Mouse (Mus musculus) heart, embryonic 10.5 days (tissue): ENCODE results near the gene Ccdc91. TPM values are rescaled to one million over a fixed set of nuclear protein-coding genes. Genes with fewer than 3 reads are reported as not detected.

Source experiments
- DNase-seq: peaks from one replicate; pipeline ENCODE4 v3.0.0-alpha.2; 2017; ENCODE audit warnings: low spot score
- H3K27ac ChIP-seq: fragments of 300-500 bp; sonication (generic); 2 replicates; pipeline ENCODE4 v1.5.1; 2016; ENCODE audit warnings: mild to moderate bottlenecking
- H3K27me3 ChIP-seq: fragments of 300-500 bp; sonication (generic); 2 replicates; pipeline ENCODE4 v1.6.1; 2016; ENCODE audit warnings: mild to moderate bottlenecking; ENCODE audit not compliant: poor library complexity, insufficient read depth, severe bottlenecking
- H3K36me3 ChIP-seq: fragments of 300-500 bp; sonication (generic); 2 replicates; pipeline ENCODE4 v1.6.1; 2016; ENCODE audit warnings: mild to moderate bottlenecking, moderate library complexity
- H3K4me1 ChIP-seq: fragments of 300-500 bp; sonication (generic); 2 replicates; pipeline ENCODE4 v1.6.1; 2016; ENCODE audit warnings: mild to moderate bottlenecking
- H3K4me3 ChIP-seq: fragments of 300-500 bp; sonication (generic); 2 replicates; pipeline ENCODE4 v1.5.1; 2016; ENCODE audit warnings: mild to moderate bottlenecking, moderate library complexity
- H3K9me3 ChIP-seq: fragments of 300-500 bp; sonication (generic); 2 replicates; pipeline ENCODE4 v1.6.1; 2016; ENCODE audit warnings: mild to moderate bottlenecking, moderate library complexity
- WGBS: fragments of 180-500 bp; shearing (Covaris S2); methylation state at CpG from one replicate; pipeline ENCODE4 v1.1.7; 2016; 5-methylcytosine and 5-hydroxymethylcytosine counted together
- polyA plus RNA-seq: library from polyadenylated mRNA; unstranded; fragments of >200 nt; fragmentation: Nextera tagmentation; extraction: Ambion mirVana; gene quantifications from 2 replicates; pipeline ENCODE4 v1.2.1, GENCODE M21; 2016

Ccdc91 gene
- polyA plus RNA-seq, 1 experiment from 2014 or later, result 24.6 TPM

- Histone ChIP-seq H3K36me3 (no peaks in the 10 kb centered on the region), H3K27ac (no peak overlapping the region), H3K27me3 (no peaks in the 10 kb centered on the region), H3K4me1 (peaks cover 10% of the 10 kb centered on the region), H3K9me3 (no peaks in the 10 kb centered on the region), H3K4me3 (no peak overlapping the region)
- no peak for DNase-seq
- WGBS, result 84% methylated on average over 3 of the region's 3 CpGs
Measured at GRCm38 (mm10) chr6:147587675-147588074, 112.0 kb downstream of the Ccdc91 start.

- Histone ChIP-seq H3K27ac (peak overlapping the region; percentile 67; the same call in 1 of the 2 replicates), H3K4me1 (peaks cover 32% of the 10 kb centered on the region), H3K27me3 (no peaks in the 10 kb centered on the region), H3K36me3 (no peaks in the 10 kb centered on the region), H3K4me3 (no peak overlapping the region), H3K9me3 (no peaks in the 10 kb centered on the region)
- no peak for DNase-seq
- 64% methylated on average over 10 of the region's 10 CpGs for WGBS
Measured at GRCm38 (mm10) chr6:147606666-147607065, 131.0 kb downstream of the Ccdc91 start.

- H3K9me3 ChIP-seq, result no peaks in the 10 kb centered on the region
- 48% methylated on average over 6 of the region's 6 CpGs for WGBS
- no peak overlapping the region for H3K4me3 ChIP-seq
- DNase-seq, result peak; percentile 79
- peaks cover 32% of the 10 kb centered on the region for H3K4me1 ChIP-seq
- H3K27me3 ChIP-seq, result no peaks in the 10 kb centered on the region
- H3K36me3 ChIP-seq, result no peaks in the 10 kb centered on the region
- peak overlapping the region; percentile 16; the same call in 1 of the 2 replicates for H3K27ac ChIP-seq
Measured at GRCm38 (mm10) chr6:147607613-147608012, 132.0 kb downstream of the Ccdc91 start.

GRCm38 (mm10) chr6:147615306-147615705, 139.7 kb downstream of the Ccdc91 start:
- 48% methylated on average over 2 of the region's 2 CpGs for WGBS
- H3K27ac ChIP-seq, result no peak overlapping the region
- 0 out of 2 replicates have a peak, but pooled peaks cover under 1% of the 10 kb centered on the region for H3K4me1 ChIP-seq
- 0 out of 2 replicates have a peak, but pooled peaks cover 4% of the 10 kb centered on the region for H3K36me3 ChIP-seq
- no peak for DNase-seq
- H3K4me3 ChIP-seq, result no peak overlapping the region
- H3K9me3 ChIP-seq, result no peaks in the 10 kb centered on the region
- no peaks in the 10 kb centered on the region for H3K27me3 ChIP-seq

GRCm38 (mm10) chr6:147623142-147623541, 147.5 kb downstream of the Ccdc91 start:
- DNase-seq, result no peak
- H3K27me3 ChIP-seq, result no peaks in the 10 kb centered on the region
- H3K36me3 ChIP-seq, result no peaks in the 10 kb centered on the region
- H3K4me1 ChIP-seq, result no peaks in the 10 kb centered on the region
- no peak overlapping the region for H3K4me3 ChIP-seq
- H3K27ac ChIP-seq, result no peak overlapping the region
- H3K9me3 ChIP-seq, result no peaks in the 10 kb centered on the region
- 78% methylated on average over 3 of the region's 3 CpGs for WGBS

GRCm38 (mm10) chr6:147636464-147636863, 160.8 kb downstream of the Ccdc91 start:
- no peaks in the 10 kb centered on the region for H3K9me3 ChIP-seq
- no peaks in the 10 kb centered on the region for H3K36me3 ChIP-seq
- no peak overlapping the region for H3K4me3 ChIP-seq
- no peaks in the 10 kb centered on the region for H3K27me3 ChIP-seq
- H3K4me1 ChIP-seq, result no peaks in the 10 kb centered on the region
- WGBS, result 79% methylated on average over 5 of the region's 5 CpGs
- no peak overlapping the region for H3K27ac ChIP-seq
- DNase-seq, result no peak

GRCm38 (mm10) chr6:147643875-147644274, 168.2 kb downstream of the Ccdc91 start:
- WGBS, result 69% methylated on average over 7 of the region's 7 CpGs
- H3K27ac ChIP-seq, result no peak overlapping the region
- no peaks in the 10 kb centered on the region for H3K27me3 ChIP-seq
- no peak overlapping the region for H3K4me3 ChIP-seq
- H3K36me3 ChIP-seq, result no peaks in the 10 kb centered on the region
- no peak for DNase-seq
- no peaks in the 10 kb centered on the region for H3K9me3 ChIP-seq
- H3K4me1 ChIP-seq, result peaks cover 5% of the 10 kb centered on the region; the same call in 1 of the 2 replicates

GRCm38 (mm10) chr6:147644391-147644790, 168.8 kb downstream of the Ccdc91 start:
- H3K4me1 ChIP-seq, result peaks cover 5% of the 10 kb centered on the region; the same call in 1 of the 2 replicates
- no peaks in the 10 kb centered on the region for H3K36me3 ChIP-seq
- no peak overlapping the region for H3K4me3 ChIP-seq
- no peak for DNase-seq
- H3K27me3 ChIP-seq, result no peaks in the 10 kb centered on the region
- no peak overlapping the region for H3K27ac ChIP-seq
- H3K9me3 ChIP-seq, result no peaks in the 10 kb centered on the region

- Histone ChIP-seq H3K27ac (no peak overlapping the region), H3K4me1 (peaks cover 5% of the 10 kb centered on the region; the same call in 1 of the 2 replicates), H3K4me3 (no peak overlapping the region), H3K9me3 (no peaks in the 10 kb centered on the region), H3K27me3 (no peaks in the 10 kb centered on the region), H3K36me3 (no peaks in the 10 kb centered on the region)
- DNase-seq, result no peak
- 68% methylated on average over 11 of the region's 11 CpGs for WGBS
Measured at GRCm38 (mm10) chr6:147646401-147646968, 170.9 kb downstream of the Ccdc91 start.

GRCm38 (mm10) chr6:147658025-147658424, 182.4 kb downstream of the Ccdc91 start:
- H3K9me3 ChIP-seq, result no peaks in the 10 kb centered on the region
- DNase-seq, result no peak
- no peak overlapping the region for H3K4me3 ChIP-seq
- H3K36me3 ChIP-seq, result no peaks in the 10 kb centered on the region
- no peak overlapping the region for H3K27ac ChIP-seq
- no peaks in the 10 kb centered on the region for H3K4me1 ChIP-seq
- H3K27me3 ChIP-seq, result no peaks in the 10 kb centered on the region

GRCm38 (mm10) chr6:147660718-147661117, 185.1 kb downstream of the Ccdc91 start:
- H3K27me3 ChIP-seq, result no peaks in the 10 kb centered on the region
- no peak for DNase-seq
- H3K36me3 ChIP-seq, result no peaks in the 10 kb centered on the region
- WGBS, result 71% methylated on average over 1 of the region's 1 CpGs
- H3K4me3 ChIP-seq, result no peak overlapping the region
- no peaks in the 10 kb centered on the region for H3K9me3 ChIP-seq
- H3K4me1 ChIP-seq, result peaks cover under 1% of the 10 kb centered on the region; the same call in 1 of the 2 replicates
- no peak overlapping the region for H3K27ac ChIP-seq

- H3K27ac ChIP-seq, result no peak overlapping the region
- 80% methylated on average over 4 of the region's 4 CpGs for WGBS
- no peak overlapping the region for H3K4me3 ChIP-seq
- no peak for DNase-seq
- no peaks in the 10 kb centered on the region for H3K9me3 ChIP-seq
- peaks cover 3% of the 10 kb centered on the region; the same call in 1 of the 2 replicates for H3K4me1 ChIP-seq
- H3K27me3 ChIP-seq, result no peaks in the 10 kb centered on the region
- no peaks in the 10 kb centered on the region for H3K36me3 ChIP-seq
Measured at GRCm38 (mm10) chr6:147661841-147662240, 186.2 kb downstream of the Ccdc91 start.

GRCm38 (mm10) chr6:147662610-147663009, 187.0 kb downstream of the Ccdc91 start:
- peaks cover 3% of the 10 kb centered on the region; the same call in 1 of the 2 replicates for H3K4me1 ChIP-seq
- WGBS, result 62% methylated on average over 2 of the region's 2 CpGs
- DNase-seq, result no peak
- H3K27ac ChIP-seq, result no peak overlapping the region
- H3K9me3 ChIP-seq, result no peaks in the 10 kb centered on the region
- no peaks in the 10 kb centered on the region for H3K27me3 ChIP-seq
- no peak overlapping the region for H3K4me3 ChIP-seq
- no peaks in the 10 kb centered on the region for H3K36me3 ChIP-seq

- WGBS, result 50% methylated on average over 3 of the region's 3 CpGs
- H3K4me3 ChIP-seq, result no peak overlapping the region
- no peak for DNase-seq
Measured at GRCm38 (mm10) chr6:147664339-147664738, 188.7 kb downstream of the Ccdc91 start.

More at GRCm38 (mm10) chr6:147664339-147664738, 188.7 kb downstream of the Ccdc91 start:
- H3K9me3 ChIP-seq, result no peaks in the 10 kb centered on the region
- peaks cover 3% of the 10 kb centered on the region; the same call in 1 of the 2 replicates for H3K4me1 ChIP-seq
- no peaks in the 10 kb centered on the region for H3K27me3 ChIP-seq
- H3K27ac ChIP-seq, result no peak overlapping the region
- H3K36me3 ChIP-seq, result no peaks in the 10 kb centered on the region
